Mouse (Mus musculus) heart, postnatal 25 days (tissue): ENCODE data around the gene Osbpl10. TPM values are rescaled to one million over a fixed set of nuclear protein-coding genes. Genes with fewer than 3 reads are reported as not detected.
"Not testable (repeated sequence)": the region's sequence is repeated elsewhere in the genome, so short reads cannot be mapped to it uniquely, and the experiment has no call there.

Source experiments
- DNase-seq: peaks from one replicate; pipeline ENCODE4 v3.0.0; 2022; ENCODE audit warnings: low spot score
- intact Hi-C: fragments of 180-260 bp; cut with DNase I; formaldehyde crosslinking; loops from one replicate; pipeline ENCODE4 v1.15.1; 2025
- total RNA-seq, 2 experiments: library from RNA; stranded (reverse); gene quantifications; 2 replicates each; pipeline ENCODE4 v1.2.3; 2021

The Osbpl10 gene
- total RNA-seq, 2 experiments from 2014 or later: 3.4 to 3.5 TPM

DNA sequence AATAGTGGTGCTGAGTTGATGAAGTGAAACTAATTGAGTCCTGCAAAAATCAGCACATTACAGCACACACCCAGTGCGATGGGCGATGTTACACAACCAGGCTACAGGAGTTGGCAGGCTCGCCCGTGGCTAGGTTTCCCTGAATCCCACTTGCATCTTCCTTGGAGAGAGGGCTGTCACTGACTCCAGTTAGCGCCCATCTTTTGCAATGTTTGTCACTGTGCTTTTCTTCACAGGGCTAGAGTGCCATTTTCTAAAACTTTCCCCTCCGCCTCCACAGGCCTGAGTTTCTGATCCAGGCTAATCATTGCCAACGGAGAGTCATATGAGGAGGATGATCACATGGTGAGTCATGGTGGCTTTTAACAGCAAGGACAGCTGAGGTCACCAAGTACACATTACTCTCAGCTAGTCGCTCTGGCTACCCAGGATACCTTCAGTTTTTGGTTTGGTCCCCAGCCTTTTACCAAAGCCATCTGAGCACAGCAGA lies 258.0 kb downstream of the Osbpl10 start:
- peak; percentile 26 for DNase-seq
- intact Hi-C loops: no loop called here

DNA sequence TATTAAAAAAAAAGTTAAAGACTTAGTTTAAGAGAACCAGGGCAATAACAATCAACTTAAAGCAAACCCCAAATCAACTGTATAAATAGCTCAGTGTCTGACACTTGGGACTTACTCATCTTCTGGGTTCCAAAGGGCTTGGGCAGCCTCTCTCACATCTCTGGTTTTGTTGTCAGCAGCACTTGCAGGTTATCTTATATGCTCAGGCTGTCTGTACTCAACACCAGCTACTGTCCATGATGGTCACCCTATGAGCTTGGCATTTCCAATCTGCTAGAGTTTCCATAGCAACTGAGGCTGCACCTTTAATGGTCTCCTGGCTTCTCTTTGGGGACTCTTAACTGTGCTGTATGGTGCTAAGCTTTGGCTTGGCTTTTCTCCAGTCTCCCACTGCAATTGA lies 259.6 kb downstream of the Osbpl10 start:
- DNase-seq: no peak
- intact Hi-C loops: no loop called here

DNA sequence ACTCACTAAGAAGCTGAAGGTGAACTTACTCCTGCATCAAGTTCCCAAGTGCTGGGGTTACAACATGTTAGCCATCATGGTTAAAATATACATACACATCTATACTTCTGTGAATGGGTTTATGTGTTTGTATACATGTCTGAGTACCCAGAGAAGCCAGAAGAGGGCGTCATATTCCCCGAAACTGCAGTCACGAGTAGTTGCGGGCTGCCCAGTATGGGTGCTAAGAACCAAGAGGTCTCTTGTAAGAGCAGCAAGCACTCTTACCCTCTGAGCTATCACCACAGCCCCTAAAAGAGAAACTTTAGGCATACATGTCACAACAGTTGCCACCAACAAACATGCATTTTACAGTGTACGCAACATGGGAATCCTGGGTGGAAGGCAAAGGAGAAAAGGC lies 261.5 kb downstream of the Osbpl10 start:
- intact Hi-C loops: no loop called here

GRCm38 (mm10) chr9:115243630-115244029 lies 265.3 kb downstream of the Osbpl10 start:
- no peak for DNase-seq
- intact Hi-C loops: no loop called here

More for the DNA sequence above, 261.5 kb downstream of the Osbpl10 start:
- no peak for DNase-seq

DNA sequence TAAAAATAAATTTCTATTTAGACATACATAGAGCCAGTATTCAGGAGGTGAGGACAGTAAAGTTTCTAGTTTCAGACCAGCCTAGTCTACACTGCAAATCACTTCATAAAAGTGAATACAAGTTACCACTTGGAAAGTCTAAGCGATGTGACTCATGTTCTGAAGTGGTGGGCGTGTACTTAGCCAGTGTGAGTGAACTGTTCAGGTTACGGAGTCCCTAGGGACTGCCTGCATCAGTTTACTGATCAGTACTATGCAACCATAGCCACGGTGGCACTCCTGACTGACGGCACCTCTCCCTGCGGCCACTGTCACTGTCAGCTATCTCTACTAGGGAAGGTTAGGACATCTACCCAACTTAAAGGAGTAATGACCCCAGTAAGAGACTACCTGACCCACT lies 266.7 kb downstream of the Osbpl10 start:
- intact Hi-C loops: no loop called here
- DNase-seq: no peak

GRCm38 (mm10) chr9:115249145-115249544 lies 270.8 kb downstream of the Osbpl10 start:
- intact Hi-C loops: no loop called here
- DNase-seq: no peak

- intact Hi-C loops: no loop called here
Measured at GRCm38 (mm10) chr9:115257733-115258286, 279.4 kb downstream of the Osbpl10 start.

GRCm38 (mm10) chr9:115259866-115260265 lies 281.5 kb downstream of the Osbpl10 start:
- DNase-seq: no peak
- intact Hi-C loops: no loop called here

More at GRCm38 (mm10) chr9:115257733-115258286, 279.4 kb downstream of the Osbpl10 start:
- DNase-seq: no peak

- intact Hi-C loops: no loop called here
- DNase-seq: no peak
Measured at GRCm38 (mm10) chr9:115260464-115260863, 282.1 kb downstream of the Osbpl10 start.

- intact Hi-C loops: no loop called here
Measured at GRCm38 (mm10) chr9:115261456-115261855, 283.1 kb downstream of the Osbpl10 start.

GRCm38 (mm10) chr9:115261896-115262295 lies 283.5 kb downstream of the Osbpl10 start:
- no peak for DNase-seq
- intact Hi-C loops: loop anchor here (1.0 kb wide), 1 partner anchor 173 kb away; no protein-coding TSS in a partner anchor

More at GRCm38 (mm10) chr9:115261456-115261855, 283.1 kb downstream of the Osbpl10 start:
- no peak for DNase-seq

DNA sequence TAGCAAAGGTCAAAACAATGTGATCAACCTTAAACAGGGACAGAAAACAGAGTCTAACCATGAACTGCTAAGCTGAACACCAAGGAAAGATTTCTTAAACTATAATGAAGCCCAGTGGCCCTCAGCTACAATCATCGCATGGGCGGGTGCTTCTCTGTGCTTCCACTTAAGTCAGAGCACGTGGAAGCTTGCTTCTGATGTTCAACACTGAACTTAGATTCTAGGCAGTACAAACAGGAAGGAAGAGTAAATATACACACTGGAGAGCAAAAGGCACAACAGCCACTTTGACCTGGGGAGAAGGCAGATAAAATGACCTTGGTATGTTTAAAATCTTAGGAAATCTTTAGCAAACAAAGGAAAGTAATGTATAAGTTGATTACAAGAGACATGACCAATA lies 293.2 kb downstream of the Osbpl10 start:
- no peak for DNase-seq
- intact Hi-C loops: no loop called here

DNA sequence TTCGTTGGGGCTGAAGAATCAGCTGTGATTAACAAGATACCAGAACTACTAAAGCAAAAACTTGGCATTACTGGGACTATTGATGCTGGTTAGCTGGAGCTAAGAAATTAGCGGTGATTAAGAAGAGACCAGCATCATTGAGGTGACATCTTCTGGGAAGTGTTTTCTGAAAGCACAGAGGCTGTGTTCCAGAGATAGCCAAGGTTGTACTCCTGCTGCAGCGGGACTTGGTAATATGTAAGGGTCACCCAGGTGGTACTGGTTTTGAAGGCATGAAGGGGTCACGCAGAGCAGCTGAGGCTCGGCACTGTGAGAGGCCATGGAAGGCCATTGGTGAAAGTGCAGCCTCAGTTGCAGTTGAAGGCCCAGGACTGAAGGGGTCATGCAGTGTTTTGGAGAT lies 294.1 kb downstream of the Osbpl10 start:
- intact Hi-C loops: not testable (repeated sequence)
- DNase-seq: peak; percentile 41

DNA sequence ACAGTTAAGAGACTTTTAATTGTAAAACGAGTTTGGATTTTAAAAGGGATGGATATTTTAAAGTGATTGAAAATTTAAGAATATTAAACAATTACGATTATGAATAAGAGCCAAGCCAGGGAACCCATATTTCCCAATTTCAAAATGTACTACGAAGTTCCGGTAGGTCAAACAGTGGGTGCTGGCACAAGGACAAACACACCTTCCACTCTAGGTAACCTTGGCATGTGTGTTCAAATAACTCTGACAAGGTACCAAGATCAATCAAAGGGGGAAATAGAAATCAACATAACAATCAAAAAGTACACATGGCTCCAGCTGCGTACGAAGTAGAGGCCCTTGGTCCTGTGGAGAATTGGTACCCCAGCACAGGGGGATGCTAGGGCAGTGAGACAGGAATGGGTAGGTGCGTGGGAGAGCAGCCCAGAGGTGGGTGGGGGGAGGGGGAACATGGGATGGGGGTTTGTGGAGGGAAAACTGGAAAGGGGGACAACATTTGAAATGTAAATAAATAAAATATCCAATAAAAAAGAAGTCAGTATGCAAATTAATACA lies 294.8 kb downstream of the Osbpl10 start:
- intact Hi-C loops: no loop called here
- no peak for DNase-seq

DNA sequence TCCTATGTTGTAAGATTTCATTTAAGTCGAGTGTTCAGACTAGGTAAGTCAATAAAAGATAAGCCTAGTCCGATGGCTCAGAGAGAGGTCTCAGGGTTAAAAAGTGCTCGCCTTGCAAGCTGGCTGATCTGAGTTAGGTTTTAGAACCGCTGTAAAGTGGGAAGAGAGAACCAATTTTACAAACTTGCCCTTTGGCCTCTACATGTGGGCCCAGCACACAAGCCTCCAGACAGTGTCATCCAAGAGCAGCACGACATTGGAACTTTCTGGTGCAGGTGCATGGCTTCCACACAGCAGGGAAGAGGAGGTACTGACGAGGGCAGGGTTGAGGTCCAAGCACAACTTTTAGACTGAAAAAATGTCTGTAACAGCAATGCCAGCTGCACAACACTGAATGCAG lies 296.4 kb downstream of the Osbpl10 start:
- DNase-seq: no peak

GRCm38 (mm10) chr9:115278641-115279040 lies 300.3 kb downstream of the Osbpl10 start:
- DNase-seq: no peak
- intact Hi-C loops: no loop called here

More for the DNA sequence above, 296.4 kb downstream of the Osbpl10 start:
- intact Hi-C loops: no loop called here

Other genes starting within 250 kb of the Osbpl10 start
- 10 to 100 TPM; 23.4 to 27.2 TPM for gene Cmtm6, start 247.5 kb upstream of the Osbpl10 start, total RNA-seq
- 10 to 100 TPM; 14.0 to 14.1 TPM for gene Cmtm7, start 196.7 kb upstream of the Osbpl10 start, total RNA-seq
- 10 to 100 TPM in 1 of 2 experiments, 1 to 10 TPM in 1; 9.9 to 10.1 TPM for gene Cmtm8, start 134.4 kb upstream of the Osbpl10 start, total RNA-seq
- gene Gpd1l, start 44.6 kb upstream of the Osbpl10 start, total RNA-seq: 10 to 100 TPM; 42.1 to 45.1 TPM
- gene Rps27rt, start 4.2 kb downstream of the Osbpl10 start, total RNA-seq: 10 to 100 TPM; 15.7 to 22.9 TPM